Mouse (Mus musculus) neural tube, embryonic 11.5 days (tissue): ENCODE measurements around the gene Rhod. TPM values are rescaled to one million over a fixed set of nuclear protein-coding genes. Genes with fewer than 3 reads are reported as not detected.
A peak's percentile ranks its signal among the peaks of the same experiment; 100 is the strongest.

Source experiments
- ATAC-seq: fragments of 200-750 bp; cut with Nextera tagmentation; 2 replicates; pipeline ENCODE4 v1.8.0; 2017; ENCODE audit warnings: moderate number of reproducible peaks, mild to moderate bottlenecking, moderate TSS enrichment, moderate library complexity; ENCODE audit not compliant: insufficient read depth, low FRiP score, low TSS enrichment
- DNase-seq: peaks from one replicate; pipeline ENCODE4 v3.0.0-alpha.2; 2015; ENCODE audit warnings: low spot score
- H3K27ac ChIP-seq: fragments of 300-500 bp; sonication (generic); 2 replicates; pipeline ENCODE4 v1.5.1; 2014; ENCODE audit warnings: low read depth, mild to moderate bottlenecking, low read length
- H3K27me3 ChIP-seq: fragments of 300-500 bp; sonication (generic); 2 replicates; pipeline ENCODE4 v1.6.1; 2014; ENCODE audit warnings: mild to moderate bottlenecking, low read length, mixed read lengths; ENCODE audit not compliant: control insufficient read depth, insufficient read depth
- H3K36me3 ChIP-seq: fragments of 300-500 bp; sonication (generic); 2 replicates; pipeline ENCODE4 v1.6.1; 2014; ENCODE audit warnings: mild to moderate bottlenecking, low read length, moderate library complexity, mixed read lengths; ENCODE audit not compliant: control insufficient read depth, insufficient read depth
- H3K4me1 ChIP-seq: fragments of 300-500 bp; sonication (generic); 2 replicates; pipeline ENCODE4 v1.6.1; 2014; ENCODE audit warnings: low read length, mixed read lengths; ENCODE audit not compliant: control insufficient read depth, insufficient read depth
- H3K4me2 ChIP-seq: fragments of 300-500 bp; sonication (generic); 2 replicates; pipeline ENCODE4 v1.6.1; 2014; ENCODE audit warnings: low read depth, mild to moderate bottlenecking, moderate library complexity
- H3K4me3 ChIP-seq: fragments of 300-500 bp; sonication (generic); 2 replicates; pipeline ENCODE4 v1.5.1; 2014; ENCODE audit warnings: low read depth, low read length
- H3K9ac ChIP-seq: fragments of 300-500 bp; sonication (generic); 2 replicates; pipeline ENCODE4 v1.6.1; 2014; ENCODE audit warnings: mild to moderate bottlenecking, low read length
- H3K9me3 ChIP-seq: fragments of 300-500 bp; sonication (generic); 2 replicates; pipeline ENCODE4 v1.6.1; 2016; ENCODE audit warnings: low read length; ENCODE audit not compliant: control insufficient read depth
- WGBS: fragments of 180-500 bp; shearing (Covaris S2); extraction: QIAGEN DNeasy Blood & Tissue Kit; methylation state at CpG from one replicate; pipeline ENCODE4 v1.1.7; 2014; 5-methylcytosine and 5-hydroxymethylcytosine counted together
- polyA plus RNA-seq: library from polyadenylated mRNA; unstranded; fragments of >200 nt; fragmentation: Nextera tagmentation; extraction: Ambion mirVana; gene quantifications from 2 replicates; pipeline ENCODE4 v1.2.1, GENCODE M21; 2014

Rhod gene
- polyA plus RNA-seq, 1 experiment from 2014 or later: 17.1 TPM

GRCm38 (mm10) chr19:4476601-4477257 lies 37.5 kb upstream of the Rhod start:
- H3K4me1 ChIP-seq: no peaks in the 10 kb centered on the region
- peaks cover 25% of the 10 kb centered on the region for H3K27me3 ChIP-seq
- H3K4me3 ChIP-seq: peak overlapping the region; percentile 51
- DNase-seq (peak; percentile 52), ATAC-seq (no peak)
- peak overlapping the region; percentile 92 for H3K4me2 ChIP-seq
- H3K36me3 ChIP-seq: no peaks in the 10 kb centered on the region
- no peak overlapping the region for H3K27ac ChIP-seq
- H3K9ac ChIP-seq: peak overlapping the region; percentile 49
- no peaks in the 10 kb centered on the region for H3K9me3 ChIP-seq
- WGBS: under 1% methylated on average over 57 of the region's 70 CpGs

GRCm38 (mm10) chr19:4475224-4475925 lies 36.1 kb upstream of the Rhod start:
- H3K4me3 ChIP-seq: no peak overlapping the region
- H3K27me3 ChIP-seq: peaks cover 25% of the 10 kb centered on the region
- H3K27ac ChIP-seq: no peak overlapping the region
- 78% methylated on average over 11 of the region's 11 CpGs for WGBS
- H3K4me2 ChIP-seq: no peak overlapping the region
- DNase-seq (no peak), ATAC-seq (no peak)
- no peaks in the 10 kb centered on the region for H3K9me3 ChIP-seq
- no peak overlapping the region for H3K9ac ChIP-seq
- H3K4me1 ChIP-seq: no peaks in the 10 kb centered on the region
- no peaks in the 10 kb centered on the region for H3K36me3 ChIP-seq

GRCm38 (mm10) chr19:4474739-4475138 lies 35.5 kb upstream of the Rhod start:
- 62% methylated on average over 3 of the region's 3 CpGs for WGBS
- DNase-seq (no peak), ATAC-seq (no peak)
- Histone ChIP-seq H3K4me1 (no peaks in the 10 kb centered on the region), H3K27me3 (peaks cover 25% of the 10 kb centered on the region), H3K4me2 (no peak overlapping the region), H3K27ac (no peak overlapping the region), H3K36me3 (no peaks in the 10 kb centered on the region), H3K9ac (no peak overlapping the region), H3K4me3 (no peak overlapping the region), H3K9me3 (no peaks in the 10 kb centered on the region)

GRCm38 (mm10) chr19:4473549-4473948 lies 34.3 kb upstream of the Rhod start:
- Histone ChIP-seq H3K4me2 (no peak overlapping the region), H3K4me3 (no peak overlapping the region), H3K9me3 (no peaks in the 10 kb centered on the region), H3K27ac (no peak overlapping the region), H3K27me3 (peaks cover 25% of the 10 kb centered on the region), H3K36me3 (no peaks in the 10 kb centered on the region), H3K9ac (no peak overlapping the region), H3K4me1 (no peaks in the 10 kb centered on the region)
- DNase-seq (no peak), ATAC-seq (no peak)
- WGBS: 89% methylated on average over 5 of the region's 5 CpGs

GRCm38 (mm10) chr19:4468363-4468762 lies 29.1 kb upstream of the Rhod start:
- 32% methylated on average over 5 of the region's 5 CpGs for WGBS
- no peak for DNase-seq

GRCm38 (mm10) chr19:4464666-4465065 lies 25.4 kb upstream of the Rhod start:
- Histone ChIP-seq H3K27me3 (no peaks in the 10 kb centered on the region), H3K4me2 (no peak overlapping the region), H3K9me3 (no peaks in the 10 kb centered on the region), H3K4me1 (no peaks in the 10 kb centered on the region), H3K4me3 (no peak overlapping the region), H3K27ac (no peak overlapping the region), H3K9ac (no peak overlapping the region), H3K36me3 (no peaks in the 10 kb centered on the region)
- DNase-seq: no peak
- WGBS: 81% methylated on average over 4 of the region's 4 CpGs
- no peak for ATAC-seq

More at GRCm38 (mm10) chr19:4468363-4468762, 29.1 kb upstream of the Rhod start:
- H3K4me3 ChIP-seq: no peak overlapping the region
- H3K4me2 ChIP-seq: no peak overlapping the region
- no peak overlapping the region for H3K27ac ChIP-seq
- no peaks in the 10 kb centered on the region for H3K9me3 ChIP-seq
- no peaks in the 10 kb centered on the region for H3K4me1 ChIP-seq
- H3K36me3 ChIP-seq: no peaks in the 10 kb centered on the region
- no peaks in the 10 kb centered on the region for H3K27me3 ChIP-seq
- H3K9ac ChIP-seq: no peak overlapping the region
- no peak for ATAC-seq

GRCm38 (mm10) chr19:4461981-4462380 lies 22.7 kb upstream of the Rhod start:
- Histone ChIP-seq H3K9ac (no peak overlapping the region), H3K4me2 (no peak overlapping the region), H3K9me3 (no peaks in the 10 kb centered on the region), H3K36me3 (no peaks in the 10 kb centered on the region), H3K4me1 (no peaks in the 10 kb centered on the region), H3K4me3 (no peak overlapping the region), H3K27me3 (no peaks in the 10 kb centered on the region), H3K27ac (no peak overlapping the region)
- DNase-seq (no peak), ATAC-seq (no peak)
- 90% methylated on average over 8 of the region's 8 CpGs for WGBS

GRCm38 (mm10) chr19:4456227-4456626 lies 17.0 kb upstream of the Rhod start:
- Histone ChIP-seq H3K9ac (no peak overlapping the region), H3K4me2 (no peak overlapping the region), H3K27ac (no peak overlapping the region), H3K36me3 (no peaks in the 10 kb centered on the region), H3K4me3 (no peak overlapping the region), H3K4me1 (no peaks in the 10 kb centered on the region), H3K27me3 (no peaks in the 10 kb centered on the region), H3K9me3 (no peaks in the 10 kb centered on the region)
- WGBS: 12% methylated on average over 11 of the region's 11 CpGs
- ATAC-seq (no peak), DNase-seq (peak; percentile 75)
